Mouse (Mus musculus): ENCODE measurements at regions not wholly inside any gene's neighbourhood (a gene's known extent, or its start where the extent isn't known, plus 50 kb on each side); places are given as distances from the start of the nearest gene placed in this dataset.
A peak's percentile ranks its signal among the peaks of the same experiment; 100 is the strongest.

GRCm38 (mm10) chr1:41274573-41275270 lies 469.3 kb downstream of the Tmem182 start:
- TF ChIP-seq EP300 (IDR thresholded peaks at IDR 0.05; ENCODE audit: low read depth) (no peak), CTCF (IDR thresholded peaks at IDR 0.05; ENCODE audit: low read depth) (0 out of 2 replicates have a peak, but pooled peaks have one; percentile 15)
